Mouse (Mus musculus): ENCODE measurements at regions not wholly inside any gene's neighbourhood (a gene's known extent, or its start where the extent isn't known, plus 50 kb on each side); places are given as distances from the start of the nearest gene placed in this dataset.
"Not testable (repeated sequence)": the region's sequence is repeated elsewhere in the genome, so short reads cannot be mapped to it uniquely, and the experiment has no call there.

- no peak overlapping the region for H3K4me2 ChIP-seq (replicated peaks)
- no peaks in the 10 kb centered on the region for H3K36me3 ChIP-seq
- no peak overlapping the region for H3K9ac ChIP-seq
- no peaks in the 10 kb centered on the region for H3K27me3 ChIP-seq
- no peaks in the 10 kb centered on the region for H3K9me3 ChIP-seq
- no peak overlapping the region for H3K4me3 ChIP-seq
- H3K4me1 ChIP-seq = no peaks in the 10 kb centered on the region
- no peak overlapping the region for H3K27ac ChIP-seq
- no peak for ATAC-seq (ENCODE audit: low FRiP score, low read depth)
Observed at GRCm38 (mm10) chr8:42442786-42443185, 698.5 kb downstream of the Triml1 start.

DNA sequence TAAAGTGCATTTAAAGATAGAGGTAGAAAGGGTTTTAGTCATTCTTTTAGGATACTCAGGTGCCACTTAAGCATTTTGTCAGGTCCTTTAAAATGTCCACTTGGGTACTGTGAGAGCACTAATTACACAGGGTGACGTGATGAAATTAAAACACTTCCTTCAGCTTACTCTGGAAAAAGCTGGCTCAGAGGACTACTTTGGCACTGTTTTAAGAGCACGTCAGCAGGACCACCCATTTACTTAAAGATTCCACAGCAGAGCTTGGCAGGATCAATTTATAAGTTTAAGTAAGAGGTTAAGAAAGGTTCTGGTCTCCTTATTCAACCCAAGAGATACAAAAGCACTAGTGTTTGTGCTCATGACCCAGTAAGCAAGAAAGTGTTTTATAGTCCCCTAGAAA lies 738.7 kb downstream of the Triml1 start:
- Histone ChIP-seq H3K27ac (no peak overlapping the region), H3K27me3 (no peaks in the 10 kb centered on the region), H3K9ac (no peak overlapping the region), H3K4me2 (replicated peaks) (no peak overlapping the region), H3K36me3 (no peaks in the 10 kb centered on the region), H3K4me1 (no peaks in the 10 kb centered on the region), H3K4me3 (no peak overlapping the region), H3K9me3 (no peaks in the 10 kb centered on the region)
- peak; percentile 66 for ATAC-seq (ENCODE audit: low FRiP score, low read depth)
- WGBS = 32% methylated on average over 2 of the region's 2 CpGs

GRCm38 (mm10) chr8:42396886-42397285 lies 744.4 kb downstream of the Triml1 start:
- H3K9me3 ChIP-seq = no peaks in the 10 kb centered on the region
- no peak overlapping the region for H3K4me2 ChIP-seq (replicated peaks)
- ATAC-seq (ENCODE audit: low FRiP score, low read depth) = no peak
- no peak overlapping the region for H3K4me3 ChIP-seq
- H3K36me3 ChIP-seq = no peaks in the 10 kb centered on the region
- H3K4me1 ChIP-seq = no peaks in the 10 kb centered on the region
- no peak overlapping the region for H3K27ac ChIP-seq
- WGBS = 86% methylated on average over 3 of the region's 3 CpGs
- H3K9ac ChIP-seq = no peak overlapping the region
- no peaks in the 10 kb centered on the region for H3K27me3 ChIP-seq

- H3K27ac ChIP-seq = no peak overlapping the region
- H3K4me2 ChIP-seq (replicated peaks) = no peak overlapping the region
- H3K9ac ChIP-seq = no peak overlapping the region
- no peak for ATAC-seq (ENCODE audit: low FRiP score, low read depth)
- H3K9me3 ChIP-seq = no peaks in the 10 kb centered on the region
- 81% methylated on average over 3 of the region's 3 CpGs for WGBS
- H3K4me1 ChIP-seq = no peaks in the 10 kb centered on the region
- no peaks in the 10 kb centered on the region for H3K36me3 ChIP-seq
- H3K4me3 ChIP-seq = no peak overlapping the region
- H3K27me3 ChIP-seq = no peaks in the 10 kb centered on the region
Observed at GRCm38 (mm10) chr8:42388816-42389215, 752.5 kb downstream of the Triml1 start.

DNA sequence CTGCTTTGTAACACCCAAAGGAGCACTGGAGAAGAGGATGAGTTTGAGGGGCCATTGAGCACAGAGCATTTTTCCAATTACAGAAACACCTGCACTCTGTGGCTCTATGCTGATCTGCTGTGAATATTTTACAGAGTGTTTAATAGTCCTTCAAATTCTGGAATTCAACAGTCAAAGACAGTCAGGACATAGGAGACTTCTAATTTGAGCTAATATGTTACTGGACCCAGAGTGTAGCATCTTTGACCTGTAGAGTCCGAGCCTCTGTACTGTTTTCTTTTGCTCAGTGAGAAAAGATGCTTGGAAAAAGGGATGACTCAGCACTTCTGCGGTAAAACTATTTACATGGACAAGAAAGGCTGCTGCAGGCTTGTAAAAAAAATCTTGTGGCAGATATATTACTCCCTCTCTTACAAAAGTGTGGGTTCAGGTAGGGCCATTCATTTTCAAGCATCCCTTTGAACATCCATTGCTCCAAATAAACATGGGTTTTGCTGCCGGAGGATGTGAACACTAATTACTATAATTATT lies 793.1 kb downstream of the Triml1 start:
- H3K9me3 ChIP-seq = no peaks in the 10 kb centered on the region
- no peaks in the 10 kb centered on the region for H3K36me3 ChIP-seq
- peak overlapping the region; percentile 11; the same call in 1 of the 2 replicates for H3K4me2 ChIP-seq (replicated peaks)
- 38% methylated on average over 3 of the region's 3 CpGs for WGBS
- no peaks in the 10 kb centered on the region for H3K27me3 ChIP-seq
- H3K4me3 ChIP-seq = no peak overlapping the region
- H3K9ac ChIP-seq = no peak overlapping the region
- ATAC-seq (ENCODE audit: low FRiP score, low read depth) = peak; percentile 51; the same call in 1 of the 2 replicates
- peaks cover 8% of the 10 kb centered on the region; the same call in 1 of the 2 replicates for H3K4me1 ChIP-seq
- no peak overlapping the region for H3K27ac ChIP-seq

- no peaks in the 10 kb centered on the region for H3K36me3 ChIP-seq
- H3K9ac ChIP-seq = no peak overlapping the region
- WGBS = 90% methylated on average over 9 of the region's 9 CpGs
- no peaks in the 10 kb centered on the region for H3K4me1 ChIP-seq
- no peak overlapping the region for H3K27ac ChIP-seq
- ATAC-seq (ENCODE audit: low FRiP score, low read depth) = no peak
- no peaks in the 10 kb centered on the region for H3K9me3 ChIP-seq
- H3K27me3 ChIP-seq = no peaks in the 10 kb centered on the region
- H3K4me2 ChIP-seq (replicated peaks) = no peak overlapping the region
- H3K4me3 ChIP-seq = no peak overlapping the region
Observed at GRCm38 (mm10) chr8:42334708-42335107, 806.6 kb downstream of the Triml1 start.

GRCm38 (mm10) chr8:42324663-42325062 lies 816.6 kb downstream of the Triml1 start:
- ATAC-seq (ENCODE audit: low FRiP score, low read depth) = no peak
- no peaks in the 10 kb centered on the region for H3K9me3 ChIP-seq
- H3K27me3 ChIP-seq = no peaks in the 10 kb centered on the region
- no peaks in the 10 kb centered on the region for H3K36me3 ChIP-seq
- H3K4me2 ChIP-seq (replicated peaks) = no peak overlapping the region
- H3K9ac ChIP-seq = no peak overlapping the region
- no peak overlapping the region for H3K4me3 ChIP-seq
- no peaks in the 10 kb centered on the region for H3K4me1 ChIP-seq
- H3K27ac ChIP-seq = no peak overlapping the region
- 71% methylated on average over 4 of the region's 4 CpGs for WGBS

DNA sequence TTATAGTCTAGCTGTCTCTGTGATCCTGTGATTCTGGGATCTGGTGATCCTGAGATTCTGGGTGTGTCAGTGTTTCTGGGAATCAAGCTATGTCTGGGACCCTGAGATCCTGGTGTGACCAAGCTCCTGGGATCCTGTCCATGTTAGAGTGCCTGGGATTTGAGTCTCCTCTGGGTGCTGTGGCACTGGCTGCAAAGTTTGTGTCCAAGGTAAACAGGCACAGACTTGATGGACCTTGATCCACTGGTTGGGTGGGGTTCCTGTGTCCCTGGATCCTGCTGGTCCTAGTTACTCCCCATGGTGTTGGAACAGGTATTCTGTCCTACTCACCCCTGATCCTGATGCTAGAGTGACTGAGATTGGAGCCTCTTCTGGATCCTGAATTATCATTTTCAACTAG lies 818.4 kb downstream of the Triml1 start:
- no peak overlapping the region for H3K4me2 ChIP-seq (replicated peaks)
- no peak for ATAC-seq (ENCODE audit: low FRiP score, low read depth)
- H3K9me3 ChIP-seq = no peaks in the 10 kb centered on the region
- H3K4me3 ChIP-seq = no peak overlapping the region
- no peak overlapping the region for H3K27ac ChIP-seq
- H3K36me3 ChIP-seq = no peaks in the 10 kb centered on the region
- no peaks in the 10 kb centered on the region for H3K4me1 ChIP-seq
- no peak overlapping the region for H3K9ac ChIP-seq
- no peaks in the 10 kb centered on the region for H3K27me3 ChIP-seq

GRCm38 (mm10) chr8:42311060-42311459 lies 830.2 kb downstream of the Triml1 start:
- Histone ChIP-seq H3K4me2 (replicated peaks) (no peak overlapping the region), H3K27ac (no peak overlapping the region), H3K27me3 (no peaks in the 10 kb centered on the region), H3K4me3 (no peak overlapping the region), H3K36me3 (no peaks in the 10 kb centered on the region), H3K9ac (no peak overlapping the region), H3K9me3 (no peaks in the 10 kb centered on the region), H3K4me1 (no peaks in the 10 kb centered on the region)
- WGBS = 94% methylated on average over 1 of the region's 1 CpGs
- ATAC-seq (ENCODE audit: low FRiP score, low read depth) = no peak

- Histone ChIP-seq H3K27ac (no peak overlapping the region), H3K4me3 (no peak overlapping the region), H3K9ac (no peak overlapping the region), H3K9me3 (no peaks in the 10 kb centered on the region), H3K4me2 (replicated peaks) (no peak overlapping the region), H3K4me1 (no peaks in the 10 kb centered on the region), H3K36me3 (no peaks in the 10 kb centered on the region), H3K27me3 (no peaks in the 10 kb centered on the region)
- ATAC-seq (ENCODE audit: low FRiP score, low read depth) = no peak
Observed at GRCm38 (mm10) chr8:42291392-42291791, 849.9 kb downstream of the Triml1 start.

DNA sequence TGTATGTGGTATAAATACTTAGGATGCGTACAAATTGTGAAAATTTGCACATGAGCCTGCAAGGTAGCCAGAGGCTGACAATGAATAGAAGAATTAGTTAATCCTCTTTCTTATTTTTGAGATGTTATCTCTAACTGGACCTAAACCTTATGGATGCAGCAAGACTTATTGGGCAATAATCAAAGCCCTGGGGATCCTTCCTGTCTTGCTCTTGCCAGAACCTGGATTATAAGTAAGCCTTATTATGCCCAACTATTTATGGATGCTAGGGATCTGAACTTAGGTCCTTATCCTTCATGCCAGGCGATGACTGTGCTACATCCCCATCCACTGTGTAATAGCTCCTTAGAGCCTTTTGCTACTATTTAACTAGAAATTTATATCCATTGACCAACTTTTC lies 859.3 kb downstream of the Triml1 start:
- ATAC-seq (ENCODE audit: low FRiP score, low read depth) = no peak

GRCm38 (mm10) chr8:42253358-42253757 lies 836.5 kb upstream of the Frg1 start:
- ATAC-seq (ENCODE audit: low FRiP score, low read depth) = no peak
- Histone ChIP-seq H3K27me3 (no peaks in the 10 kb centered on the region), H3K9ac (no peak overlapping the region), H3K27ac (no peak overlapping the region), H3K9me3 (no peaks in the 10 kb centered on the region), H3K36me3 (no peaks in the 10 kb centered on the region), H3K4me3 (no peak overlapping the region), H3K4me2 (replicated peaks) (no peak overlapping the region), H3K4me1 (no peaks in the 10 kb centered on the region)
- 55% methylated on average over 1 of the region's 1 CpGs for WGBS

More for the DNA sequence above, 859.3 kb downstream of the Triml1 start:
- no peaks in the 10 kb centered on the region for H3K36me3 ChIP-seq
- no peaks in the 10 kb centered on the region for H3K27me3 ChIP-seq
- H3K27ac ChIP-seq = no peak overlapping the region
- 95% methylated on average over 2 of the region's 2 CpGs for WGBS
- no peaks in the 10 kb centered on the region for H3K9me3 ChIP-seq
- H3K4me2 ChIP-seq (replicated peaks) = no peak overlapping the region
- H3K4me3 ChIP-seq = no peak overlapping the region
- H3K9ac ChIP-seq = no peak overlapping the region
- H3K4me1 ChIP-seq = no peaks in the 10 kb centered on the region

DNA sequence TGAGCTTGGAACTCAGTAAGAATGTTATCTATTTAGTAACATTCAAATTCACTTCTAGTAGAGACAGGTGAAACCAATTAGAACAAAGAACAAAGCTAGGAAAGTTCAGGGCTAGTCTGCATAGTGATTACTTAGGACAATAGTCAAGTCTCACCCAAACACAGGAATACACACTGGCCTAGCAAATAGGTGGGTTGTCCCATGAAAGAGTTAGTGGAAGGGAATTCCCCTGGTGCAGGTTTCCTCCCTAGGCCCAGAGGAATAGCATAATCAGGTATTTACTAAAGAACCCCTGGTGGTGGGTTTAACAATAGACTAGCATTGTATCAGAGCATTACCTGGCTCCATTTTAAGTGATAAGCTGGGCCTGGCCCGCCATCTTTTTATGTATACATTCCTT lies 825.4 kb upstream of the Frg1 start:
- not testable (repeated sequence) for H3K4me2 ChIP-seq (replicated peaks); H3K36me3 ChIP-seq; ATAC-seq (ENCODE audit: low FRiP score, low read depth); H3K27ac ChIP-seq; H3K9ac ChIP-seq; H3K4me1 ChIP-seq; H3K27me3 ChIP-seq; H3K9me3 ChIP-seq; H3K4me3 ChIP-seq
- 74% methylated on average over 1 of the region's 1 CpGs for WGBS
